Mouse (Mus musculus): ENCODE data around the gene Myom1.

Gene Myom1

GRCm38 (mm10) chr17:71144322-71145116 lies 142.1 kb downstream of the Myom1 start:
- no peak for DNase-seq

- DNase-seq = no peak
Observed at GRCm38 (mm10) chr17:71145248-71145961, 143.0 kb downstream of the Myom1 start.

- no peak for DNase-seq
Observed at GRCm38 (mm10) chr17:71153356-71153755, 150.9 kb downstream of the Myom1 start.

GRCm38 (mm10) chr17:71155271-71155670 lies 152.8 kb downstream of the Myom1 start:
- no peak for DNase-seq

- no peak for DNase-seq
Observed at GRCm38 (mm10) chr17:71159152-71159567, 156.7 kb downstream of the Myom1 start.

GRCm38 (mm10) chr17:71159720-71160119 lies 157.3 kb downstream of the Myom1 start:
- no peak for DNase-seq

- DNase-seq = no peak
Observed at GRCm38 (mm10) chr17:71160244-71160995, 158.0 kb downstream of the Myom1 start.

- no peak for DNase-seq
Observed at GRCm38 (mm10) chr17:71164991-71165390, 162.6 kb downstream of the Myom1 start.

- DNase-seq = no peak
Observed at GRCm38 (mm10) chr17:71168205-71168815, 165.9 kb downstream of the Myom1 start.

GRCm38 (mm10) chr17:71168846-71169245 lies 166.4 kb downstream of the Myom1 start:
- no peak for DNase-seq

GRCm38 (mm10) chr17:71169639-71170038 lies 167.2 kb downstream of the Myom1 start:
- DNase-seq = no peak

GRCm38 (mm10) chr17:71171161-71171560 lies 168.7 kb downstream of the Myom1 start:
- no peak for DNase-seq

All from lung, postnatal 14 days (tissue).